Mouse (Mus musculus): ENCODE measurements around the gene Osbpl11. TPM values are rescaled to one million over a fixed set of nuclear protein-coding genes. Genes with fewer than 3 reads are reported as not detected.

The Osbpl11 gene
- polyA plus RNA-seq, 1 experiment, result 3.7 TPM

DNA sequence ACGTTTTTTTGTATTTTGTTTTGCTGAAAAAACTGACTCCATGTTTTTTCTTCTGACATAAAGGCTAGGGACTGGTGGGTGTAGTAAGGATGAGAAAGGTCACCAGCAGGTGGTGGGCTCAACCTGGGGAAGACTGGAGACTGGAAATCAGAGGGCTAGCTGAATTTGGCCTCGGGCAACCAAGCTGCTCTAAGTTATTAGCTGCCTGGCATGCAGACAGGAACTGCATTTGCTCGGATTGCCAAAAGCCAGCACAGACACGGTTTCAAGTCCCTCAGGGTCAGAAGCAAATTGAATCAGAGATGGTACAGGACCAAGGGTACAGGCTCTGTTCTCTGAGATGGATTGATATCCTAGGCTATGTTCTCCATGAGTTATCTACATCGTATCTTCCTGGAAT is 11.7 kb upstream of the Osbpl11 start:
- TF ChIP-seq GATA1 (IDR thresholded peaks at IDR 0.05; ENCODE audit: low read length), result no peak

DNA sequence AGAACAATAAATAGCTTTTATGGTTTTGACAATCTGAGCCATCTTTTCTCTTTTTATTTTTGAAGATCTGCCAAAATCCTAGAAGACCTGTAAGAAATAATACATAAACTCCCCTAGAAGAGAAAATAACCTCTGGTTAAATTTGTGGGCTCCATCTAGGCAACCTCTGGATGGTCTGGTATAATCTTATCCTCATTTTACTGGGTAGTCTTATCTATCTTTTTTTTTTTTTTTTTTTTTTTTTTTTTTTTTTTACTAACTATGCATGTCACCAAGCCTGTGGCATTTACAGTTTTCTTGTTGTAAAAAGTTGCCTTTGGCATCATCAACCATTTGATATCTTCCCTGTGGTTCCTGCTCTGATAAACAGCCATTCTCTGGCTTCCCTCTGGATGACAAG is 10.2 kb upstream of the Osbpl11 start:
- no peak for TF ChIP-seq GATA1 (IDR thresholded peaks at IDR 0.05; ENCODE audit: low read length)

DNA sequence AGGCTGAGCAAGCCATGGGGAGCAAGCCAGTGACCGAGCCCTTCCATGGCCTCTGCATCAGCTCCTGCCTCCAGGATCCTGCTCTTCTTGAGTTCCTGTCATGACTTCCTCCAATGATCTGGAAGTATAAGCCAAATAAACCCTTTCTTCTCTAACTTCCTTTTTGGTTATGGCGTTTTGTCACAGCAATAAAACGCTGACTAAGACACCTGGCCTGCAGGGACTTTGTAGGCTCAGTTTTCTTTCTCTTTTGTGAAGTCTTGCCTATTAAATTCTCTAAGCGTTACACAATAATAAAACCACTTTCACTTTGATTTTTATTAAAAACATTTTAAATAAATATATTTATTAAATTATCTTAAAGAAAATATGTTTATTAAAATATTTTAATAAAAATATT is 7.1 kb upstream of the Osbpl11 start:
- TF ChIP-seq GATA1 (IDR thresholded peaks at IDR 0.05; ENCODE audit: low read length), result no peak

DNA sequence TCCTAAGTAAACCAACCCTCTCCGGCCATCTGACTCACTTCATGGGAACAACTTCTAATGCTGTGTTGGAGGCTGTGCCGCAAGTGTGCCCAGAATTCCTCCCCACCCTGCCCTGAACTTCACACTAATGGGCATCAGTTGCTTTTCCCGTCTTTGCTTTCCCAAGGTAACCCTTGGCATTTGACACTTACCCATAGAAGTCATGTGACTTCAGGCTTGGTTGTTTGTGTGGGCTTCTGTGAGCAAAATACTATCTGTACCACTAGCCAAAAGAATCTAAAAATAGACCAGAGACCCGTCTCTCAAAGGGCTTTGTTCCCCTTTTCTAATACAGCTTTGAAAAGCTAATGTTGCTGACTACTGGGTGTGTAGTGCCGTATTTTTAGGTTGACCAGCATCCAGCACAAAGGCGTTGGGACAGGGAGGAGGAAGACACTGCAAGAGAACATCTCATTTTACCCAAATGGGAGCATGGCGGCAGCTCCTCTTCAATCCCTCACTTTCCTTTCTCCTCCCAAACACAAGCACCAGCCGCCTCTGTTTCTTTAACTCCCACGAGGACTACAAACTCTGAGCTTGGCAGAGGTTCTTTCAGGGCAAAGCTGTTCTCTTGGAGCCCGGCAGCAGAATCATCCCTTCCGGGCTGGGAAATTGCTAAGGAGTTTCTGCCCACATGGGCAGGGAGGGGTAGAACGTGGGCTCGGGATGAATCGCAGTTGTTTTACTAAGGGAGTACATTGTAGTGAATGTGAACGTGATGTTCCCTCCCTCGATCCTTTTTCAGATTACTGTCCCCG is 6.4 kb upstream of the Osbpl11 start:
- no peak for TF ChIP-seq GATA1 (IDR thresholded peaks at IDR 0.05; ENCODE audit: low read length)

DNA sequence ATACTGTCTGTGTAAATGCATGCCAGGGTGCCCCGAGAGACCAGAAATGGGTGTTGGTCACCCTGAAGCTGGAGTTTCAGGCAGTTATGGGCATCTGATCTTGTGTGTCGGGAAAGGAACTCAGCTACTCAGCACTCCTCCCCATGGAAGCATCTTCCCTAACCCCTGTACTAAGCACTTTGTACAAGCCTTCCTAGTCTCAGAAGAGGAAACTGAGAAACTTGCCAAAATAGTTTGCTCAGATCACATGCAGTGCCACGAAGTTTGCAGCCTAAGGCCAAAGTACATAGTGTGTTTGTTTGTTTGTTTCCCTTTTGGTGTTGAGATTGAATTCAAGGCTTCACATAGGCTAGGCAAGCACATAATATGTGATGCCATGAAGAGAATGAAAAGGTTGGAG is 5.0 kb upstream of the Osbpl11 start:
- no peak for TF ChIP-seq GATA1 (IDR thresholded peaks at IDR 0.05; ENCODE audit: low read length)

DNA sequence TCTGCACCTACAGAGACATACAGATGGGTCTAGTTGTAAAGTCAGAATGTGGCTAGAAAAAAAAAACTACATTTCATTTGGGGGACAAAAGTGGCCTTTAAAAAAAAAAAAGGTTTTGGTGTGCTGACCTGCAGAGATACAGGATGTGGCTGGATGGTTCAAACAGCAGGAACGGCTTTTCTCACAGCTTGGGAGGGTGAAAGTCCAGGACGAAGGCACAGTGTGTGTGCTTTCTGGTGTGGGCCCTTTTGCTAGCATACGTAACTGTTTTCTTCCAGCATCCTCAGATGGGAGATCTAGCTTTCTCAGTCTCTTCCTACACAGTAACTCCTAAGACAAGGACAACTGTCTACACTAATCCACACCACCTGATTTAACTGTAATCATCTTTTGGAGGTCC is 4.1 kb upstream of the Osbpl11 start:
- no peak for TF ChIP-seq GATA1 (IDR thresholded peaks at IDR 0.05; ENCODE audit: low read length)

DNA sequence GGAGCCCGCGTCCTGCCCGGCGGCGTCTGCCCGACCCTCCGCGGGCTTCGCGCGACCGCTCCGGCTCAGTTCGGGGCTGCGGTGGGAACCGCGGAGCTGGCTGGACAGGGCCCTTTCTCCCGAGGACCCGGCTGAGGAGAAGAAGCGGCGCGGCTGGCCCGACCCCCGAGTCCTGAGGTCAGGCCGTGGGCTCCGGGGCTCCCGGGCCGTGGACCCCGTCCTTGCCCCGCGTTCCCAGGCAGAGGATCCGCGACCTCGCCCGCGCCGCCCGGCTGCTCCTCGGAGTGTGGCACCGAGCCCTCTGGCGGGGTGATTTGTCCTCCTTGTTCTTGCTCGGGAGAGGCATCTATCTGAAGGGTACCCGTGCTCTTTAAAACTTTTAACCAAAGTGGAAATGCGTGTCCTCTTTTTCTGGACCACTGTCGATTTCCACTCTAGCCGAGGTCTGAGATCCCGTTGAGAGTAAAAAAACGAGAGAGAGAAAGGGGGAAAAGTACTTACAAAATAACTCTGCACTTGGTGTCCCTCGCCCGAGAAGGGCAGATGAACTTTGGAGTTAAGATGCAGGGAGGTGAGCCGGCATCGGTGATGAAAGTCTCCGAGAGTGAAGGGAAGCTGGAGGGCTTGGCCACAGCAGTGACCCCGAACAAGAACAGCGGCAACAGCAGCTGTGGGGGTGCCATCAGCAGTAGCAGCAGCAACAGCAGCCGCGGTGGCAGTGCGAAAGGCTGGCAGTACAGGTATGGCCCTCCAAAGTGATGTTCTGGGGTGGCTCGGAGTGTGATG is 583 bp downstream of the Osbpl11 start:
- no peak for TF ChIP-seq GATA1 (IDR thresholded peaks at IDR 0.05; ENCODE audit: low read length)

DNA sequence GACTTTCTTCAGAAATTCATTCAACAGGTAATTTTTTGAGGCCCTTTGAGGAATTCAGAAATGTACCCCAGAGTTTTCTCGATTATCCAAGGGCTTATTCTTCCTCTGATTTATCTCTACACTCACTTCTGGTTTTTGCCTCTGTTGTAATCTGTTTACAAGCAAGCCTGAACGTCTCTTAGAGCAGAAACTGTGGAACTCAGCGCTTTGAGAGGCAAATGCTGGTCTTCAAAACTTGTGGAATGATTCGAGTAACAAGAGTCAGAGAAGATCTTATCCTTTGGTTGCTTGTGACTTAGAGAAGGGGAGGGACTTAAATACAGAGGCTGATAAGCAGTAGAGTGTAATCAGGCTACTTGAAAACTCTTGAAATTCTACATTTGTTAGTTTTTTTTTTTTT is 1.3 kb downstream of the Osbpl11 start:
- TF ChIP-seq GATA1 (IDR thresholded peaks at IDR 0.05; ENCODE audit: low read length), result no peak

DNA sequence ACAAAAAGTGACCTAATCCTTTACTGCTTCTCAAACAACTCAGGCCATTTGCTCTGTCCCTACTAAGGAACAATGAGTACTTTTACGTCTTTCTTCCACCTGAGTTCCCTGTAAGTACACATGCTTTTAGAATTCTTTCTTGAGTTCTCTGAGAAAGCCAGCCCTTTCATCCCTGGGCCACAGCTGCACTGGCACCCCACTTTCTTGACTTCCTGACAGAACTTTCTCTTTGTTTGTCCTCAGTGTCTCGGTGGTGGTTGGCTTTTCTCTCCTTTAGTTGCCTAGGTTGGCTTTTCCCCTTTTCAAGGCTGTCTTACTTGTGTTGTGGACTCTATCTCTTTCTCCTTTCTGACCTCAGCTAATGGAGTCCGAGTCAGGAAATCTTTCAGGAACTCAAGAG is 3.2 kb downstream of the Osbpl11 start:
- TF ChIP-seq GATA1 (IDR thresholded peaks at IDR 0.05; ENCODE audit: low read length), result no peak

DNA sequence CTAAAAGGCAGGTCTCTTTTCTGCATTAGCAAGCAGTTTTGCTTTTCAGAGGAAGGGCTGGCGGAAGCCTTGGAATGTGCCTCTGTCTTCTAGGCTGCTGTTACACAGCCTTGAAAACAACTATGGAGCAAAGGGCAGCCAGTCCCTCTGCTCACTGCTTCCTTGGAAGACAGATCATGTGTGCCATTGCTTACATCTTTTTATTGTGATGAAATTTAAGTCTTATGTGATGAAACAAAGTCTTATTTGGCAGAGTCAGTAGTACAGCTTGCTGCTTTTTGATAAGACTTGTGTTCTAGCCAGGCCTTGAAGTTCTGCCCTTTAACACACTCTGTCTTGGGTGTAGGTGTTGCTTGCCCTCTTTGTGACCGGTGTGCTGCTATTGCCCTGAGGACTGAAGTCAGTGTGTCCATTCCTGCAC is 6.8 kb downstream of the Osbpl11 start:
- no peak for TF ChIP-seq GATA1 (IDR thresholded peaks at IDR 0.05; ENCODE audit: low read length)

DNA sequence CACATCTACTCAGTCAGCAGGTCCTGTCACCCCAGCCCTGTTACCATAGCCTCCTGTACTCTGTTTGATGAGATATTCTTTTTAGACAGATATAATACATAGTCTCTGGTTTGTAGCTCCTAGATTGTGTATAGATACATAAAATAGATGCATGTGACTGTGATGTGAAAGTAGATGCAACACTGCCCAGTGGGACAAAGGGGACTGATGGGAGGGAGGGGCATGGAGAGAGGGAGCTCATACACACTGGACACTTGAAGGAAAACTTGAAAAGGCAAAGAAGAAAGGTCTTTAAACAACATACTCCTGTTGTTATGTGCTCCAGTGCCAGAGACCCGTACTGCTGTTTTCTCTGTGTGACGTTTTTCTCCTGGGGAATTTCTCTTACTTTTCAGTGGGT is 7.4 kb downstream of the Osbpl11 start:
- TF ChIP-seq GATA1 (IDR thresholded peaks at IDR 0.05; ENCODE audit: low read length), result no peak

DNA sequence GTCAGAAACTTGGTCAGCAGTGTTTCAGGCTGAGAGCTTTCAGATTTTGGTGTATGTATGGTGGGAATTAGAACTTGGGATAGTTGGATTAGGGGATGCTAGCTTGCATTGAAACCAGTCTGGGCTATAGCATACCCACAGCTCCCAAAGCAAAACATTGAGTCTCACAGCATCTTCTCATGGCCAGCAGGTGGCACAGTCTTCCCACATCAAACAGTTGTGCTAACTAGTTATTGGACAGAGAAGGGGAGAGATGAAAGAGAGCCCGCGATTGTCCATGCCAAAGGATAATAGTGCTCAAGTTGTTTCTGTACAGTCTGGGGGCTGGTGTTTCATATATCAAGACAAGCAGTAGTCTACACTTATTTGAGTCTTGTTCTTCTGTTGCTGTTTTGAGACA is 8.8 kb downstream of the Osbpl11 start:
- TF ChIP-seq GATA1 (IDR thresholded peaks at IDR 0.05; ENCODE audit: low read length), result no peak

DNA sequence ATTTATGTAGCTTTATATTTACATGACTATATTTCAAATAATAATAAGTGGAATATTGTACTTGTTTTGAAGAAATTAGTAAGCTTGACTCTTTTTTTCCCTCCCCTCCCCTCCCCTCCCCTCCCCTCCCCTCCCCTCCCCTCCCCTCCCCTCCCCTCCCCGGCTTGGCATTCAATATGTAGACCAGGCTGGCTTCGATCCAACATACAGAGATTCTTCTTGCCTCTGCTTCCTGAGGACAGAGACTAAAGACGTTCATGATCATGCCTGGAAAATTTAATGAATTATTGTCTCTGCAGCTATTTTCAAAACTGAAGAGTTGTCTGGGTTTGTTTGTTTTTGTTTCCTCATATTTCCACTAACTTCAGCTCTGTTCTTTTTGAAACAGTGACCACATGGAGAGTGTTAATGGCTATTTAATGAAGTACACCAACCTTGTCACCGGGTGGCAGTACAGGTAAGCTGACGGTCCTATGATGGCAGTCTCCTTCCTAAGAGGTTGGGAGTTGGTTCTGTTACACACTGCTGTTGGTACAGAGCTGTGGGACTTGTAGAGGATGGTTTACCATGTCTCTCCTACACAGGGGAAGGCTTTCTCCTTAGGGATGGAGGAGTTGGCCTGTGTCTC is 10.9 kb downstream of the Osbpl11 start:
- TF ChIP-seq GATA1 (IDR thresholded peaks at IDR 0.05; ENCODE audit: low read length), result no peak

DNA sequence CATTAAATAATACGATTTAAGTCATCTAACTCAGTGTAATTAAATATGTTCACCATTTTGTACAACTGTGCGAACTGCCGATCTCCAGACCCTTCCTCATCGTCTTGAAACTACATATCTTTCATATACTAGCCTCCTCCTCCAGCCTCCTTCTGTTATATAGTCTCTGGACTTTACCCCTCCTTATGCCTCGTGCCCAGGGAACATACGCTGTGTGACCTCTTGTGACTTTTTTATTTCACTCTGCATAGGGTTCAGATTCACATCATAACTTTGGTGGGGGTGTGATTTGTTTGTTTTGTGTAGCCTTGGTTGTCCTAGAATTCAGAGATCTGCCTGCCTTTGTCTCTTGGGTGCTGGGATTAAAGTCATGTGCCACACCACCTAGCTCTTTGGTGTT is 11.7 kb downstream of the Osbpl11 start:
- no peak for TF ChIP-seq GATA1 (IDR thresholded peaks at IDR 0.05; ENCODE audit: low read length)

DNA sequence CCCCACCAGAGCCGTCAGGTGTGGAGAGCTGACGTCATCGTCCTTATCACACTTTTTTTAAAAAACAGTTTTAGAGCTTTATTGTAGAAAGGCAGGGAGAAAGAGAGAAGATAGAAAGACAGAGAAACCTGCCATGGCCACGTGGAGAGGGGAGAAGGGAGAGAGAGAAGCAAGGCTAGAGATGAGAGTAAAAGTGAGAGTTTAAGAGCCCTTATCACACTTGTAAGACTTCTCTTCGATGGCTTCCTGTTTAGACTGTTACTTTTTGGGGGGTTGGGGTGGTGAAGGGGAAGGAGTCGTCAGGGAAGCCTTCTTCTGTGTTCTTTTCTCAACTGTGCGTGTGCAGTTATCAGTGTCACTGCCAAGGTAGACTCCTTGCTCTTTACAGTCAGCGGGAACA is 15.7 kb downstream of the Osbpl11 start:
- TF ChIP-seq GATA1 (IDR thresholded peaks at IDR 0.05; ENCODE audit: low read length), result no peak

DNA sequence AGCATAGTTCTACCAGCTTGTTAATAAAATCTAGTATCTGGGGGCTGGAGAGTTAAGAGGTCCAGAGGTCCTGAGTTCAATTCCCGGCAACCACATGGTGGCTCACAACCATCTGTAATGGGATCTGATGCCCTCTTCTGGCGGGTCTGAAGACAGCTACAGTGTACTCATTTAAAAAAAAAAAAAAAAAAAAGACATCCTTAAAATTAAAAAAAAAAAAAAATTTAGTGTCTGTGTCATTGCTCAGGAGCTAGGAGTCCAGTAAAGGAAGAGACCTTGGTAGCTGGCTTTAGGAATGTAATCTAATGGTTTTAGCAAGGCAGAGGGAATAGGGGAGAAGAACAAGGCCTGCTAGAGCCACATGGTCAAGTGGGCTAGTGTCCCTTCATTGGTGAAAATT is 25.9 kb downstream of the Osbpl11 start:
- no peak for TF ChIP-seq GATA1 (IDR thresholded peaks at IDR 0.05; ENCODE audit: low read length)

Measured in G1E-ER4 (cell line).